Mouse (Mus musculus) gastrocnemius, adult 2 months (tissue): ENCODE measurements around the gene 1810009A15Rik. TPM values are rescaled to one million over a fixed set of nuclear protein-coding genes. Genes with fewer than 3 reads are reported as not detected.

ENCODE experiments used
- DNase-seq: peaks from one replicate; pipeline ENCODE4 v3.0.0; 2022
- H3K27ac ChIP-seq: fragments of 200-600 bp; 2 replicates; pipeline ENCODE4 v1.8.1; 2022; ENCODE audit warnings: mild to moderate bottlenecking
- H3K4me3 ChIP-seq: fragments of 200-600 bp; 2 replicates; pipeline ENCODE4 v1.8.1; 2022; ENCODE audit warnings: mild to moderate bottlenecking, moderate library complexity
- CTCF ChIP-seq: fragments of 200-600 bp; IDR thresholded peaks from 2 replicates; pipeline ENCODE4 v1.8.1; 2022; ENCODE audit warnings: antibody characterized with exemption, mild to moderate bottlenecking, moderate library complexity
- intact Hi-C: fragments of 180-260 bp; cut with DNase I; formaldehyde crosslinking; loops from one replicate; pipeline ENCODE4 v1.15.1; 2025
- long read RNA-seq, 2 experiments: library from polyadenylated mRNA; stranded (forward); transcript quantifications; one replicate each; pipeline ENCODE4 v2.0.0; 2021
- total RNA-seq, 2 experiments: library from RNA; stranded (reverse); gene quantifications; 2 replicates each; pipeline ENCODE4 v1.2.3; 2021

1810009A15Rik gene
- total RNA-seq, result 10 to 100 TPM; 11.8 to 13.5 TPM
- long read RNA-seq, experiment 1, transcript 1810009A15Rik-201 (4 exons, 806 nt), result major isoform, 21 of 22 reads
- long read RNA-seq, experiment 1, partial matches to known transcripts, result 0 of 22 reads
- long read RNA-seq, experiment 1, other reads (novel, unspliced or antisense), result 0 of 22 reads
- long read RNA-seq, experiment 2, transcript 1810009A15Rik-201 (4 exons, 806 nt), result major isoform, 15 of 16 reads
- long read RNA-seq, experiment 2, partial matches to known transcripts, result 0 of 16 reads
- long read RNA-seq, experiment 2, other reads (novel, unspliced or antisense), result 0 of 16 reads

GRCm38 (mm10) chr19:8888511-8889385, at the start of gene 1810009A15Rik, which contains the start of gene Gm49416:
TSS of gene 1810009A15Rik (plus strand) at chr19:8888853.
TSS of gene Gm49416 (plus strand) at chr19:8888926.
- intact Hi-C loops, result no loop called here
- peak within 1 kb of the TSS; percentile 90 for H3K27ac ChIP-seq

GRCm38 (mm10) chr19:8839103-8839907, 49.3 kb upstream of the 1810009A15Rik start, which contains the start of gene Gng3:
TSS of gene Gng3 (minus strand) at chr19:8839194.
- intact Hi-C loops, result no loop called here
- H3K4me3 ChIP-seq, result peak within 1 kb of the TSS; percentile 95
- H3K27ac ChIP-seq, result peak within 1 kb of the TSS; percentile 94

More at GRCm38 (mm10) chr19:8888511-8889385, at the start of gene 1810009A15Rik, which contains the start of gene Gm49416:
- TF ChIP-seq CTCF, result no peak
- peak within 1 kb of the TSS; percentile 82 for H3K4me3 ChIP-seq
- DNase-seq, result peak; percentile 96

GRCm38 (mm10) chr19:8839908-8840791, 48.5 kb upstream of the 1810009A15Rik start:
- TF ChIP-seq CTCF, result no peak
- DNase-seq, result peak; percentile 75
- peak overlapping the region; percentile 71 for H3K27ac ChIP-seq
- intact Hi-C loops, result no loop called here
- peak overlapping the region; percentile 82 for H3K4me3 ChIP-seq

More at GRCm38 (mm10) chr19:8839103-8839907, 49.3 kb upstream of the 1810009A15Rik start, which contains the start of gene Gng3:
- TF ChIP-seq CTCF, result no peak
- DNase-seq, result no peak

GRCm38 (mm10) chr19:8841012-8841411, 47.6 kb upstream of the 1810009A15Rik start:
- no peak for TF ChIP-seq CTCF
- Histone ChIP-seq H3K27ac (peak overlapping the region; percentile 71), H3K4me3 (peak overlapping the region; percentile 82)
- intact Hi-C loops, result no loop called here
- DNase-seq, result no peak

GRCm38 (mm10) chr19:8842961-8843360, 45.7 kb upstream of the 1810009A15Rik start:
- no peak overlapping the region for H3K27ac ChIP-seq
- intact Hi-C loops, result no loop called here
- H3K4me3 ChIP-seq, result no peak overlapping the region
- DNase-seq, result no peak
- no peak for TF ChIP-seq CTCF

- no peak overlapping the region for H3K4me3 ChIP-seq
- H3K27ac ChIP-seq, result peak overlapping the region; percentile 20
- peak; percentile 82 for DNase-seq
- intact Hi-C loops, result loop anchor here (2.0 kb wide), 1 partner anchor 266 kb away; no protein-coding TSS in a partner anchor
- TF ChIP-seq CTCF, result peak; percentile 81
Observed at GRCm38 (mm10) chr19:8844371-8845129, 44.1 kb upstream of the 1810009A15Rik start.

- intact Hi-C loops, result no loop called here
- no peak for TF ChIP-seq CTCF
- Histone ChIP-seq H3K27ac (no peak overlapping the region), H3K4me3 (no peak overlapping the region)
- DNase-seq, result no peak
Observed at GRCm38 (mm10) chr19:8848356-8848755, 40.3 kb upstream of the 1810009A15Rik start.

GRCm38 (mm10) chr19:8850402-8850901, 38.2 kb upstream of the 1810009A15Rik start, which contains the start of gene Lrrn4cl:
TSS of gene Lrrn4cl (plus strand) at chr19:8850768.
- peak; percentile 78 for DNase-seq
- peak within 1 kb of the TSS; percentile 88 for H3K27ac ChIP-seq
- no peak for TF ChIP-seq CTCF
- intact Hi-C loops, result no loop called here
- H3K4me3 ChIP-seq, result peak within 1 kb of the TSS; percentile 67

GRCm38 (mm10) chr19:8851639-8852038, 37.0 kb upstream of the 1810009A15Rik start:
- intact Hi-C loops, result no loop called here
- H3K27ac ChIP-seq, result peak overlapping the region; percentile 88
- no peak for DNase-seq
- TF ChIP-seq CTCF, result no peak
- H3K4me3 ChIP-seq, result peak overlapping the region; percentile 67

GRCm38 (mm10) chr19:8852236-8852928, 36.3 kb upstream of the 1810009A15Rik start:
- peak overlapping the region; percentile 67 for H3K4me3 ChIP-seq
- no peak for TF ChIP-seq CTCF
- peak; percentile 81 for DNase-seq
- intact Hi-C loops, result no loop called here
- peak overlapping the region; percentile 88 for H3K27ac ChIP-seq
